Mouse (Mus musculus) urinary bladder, adult 18-20 months (tissue): Measurements from ENCODE around the gene Gm12216.

Source experiments
- DNase-seq, 2 experiments: peaks; one replicate each; pipeline ENCODE4 v3.0.0; 2022; ENCODE audit warnings: low spot score in 2 of 2, mixed read lengths in 2 of 2

Gene Gm12216

DNA sequence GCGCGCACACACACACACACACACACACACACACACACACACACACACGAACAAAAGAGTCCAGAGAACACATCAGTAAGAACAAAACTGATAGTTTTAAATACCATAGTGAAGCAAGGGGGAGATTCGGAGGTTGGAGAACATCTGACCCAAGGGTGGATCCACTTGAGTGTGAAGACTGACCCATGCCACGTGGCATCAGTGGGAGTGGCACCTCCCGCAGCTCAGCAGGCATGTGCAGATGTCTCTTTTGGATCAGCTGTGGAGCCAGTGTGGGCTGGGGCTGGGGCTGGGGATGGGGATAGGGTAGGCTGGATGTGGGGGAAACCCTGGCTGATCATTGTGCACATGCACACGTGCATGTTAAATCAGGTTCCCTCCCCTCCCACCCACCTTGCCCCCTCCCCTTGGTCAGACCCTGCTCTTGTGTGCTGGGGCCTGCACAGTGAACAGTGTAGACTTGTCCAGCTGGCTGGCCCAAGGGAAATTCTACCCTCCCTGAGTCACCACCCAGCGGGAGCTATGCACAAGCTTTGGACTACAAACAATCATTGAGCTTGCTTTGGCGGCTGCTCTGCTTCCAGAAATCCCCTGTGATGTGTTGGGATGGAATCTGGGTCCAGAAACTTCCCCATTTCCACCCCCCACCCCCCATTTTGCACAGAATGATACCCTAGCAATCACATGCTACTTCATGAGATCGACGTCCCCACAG, 37.7 kb downstream of the Gm12216 start:
- DNase-seq, result no peak

DNA sequence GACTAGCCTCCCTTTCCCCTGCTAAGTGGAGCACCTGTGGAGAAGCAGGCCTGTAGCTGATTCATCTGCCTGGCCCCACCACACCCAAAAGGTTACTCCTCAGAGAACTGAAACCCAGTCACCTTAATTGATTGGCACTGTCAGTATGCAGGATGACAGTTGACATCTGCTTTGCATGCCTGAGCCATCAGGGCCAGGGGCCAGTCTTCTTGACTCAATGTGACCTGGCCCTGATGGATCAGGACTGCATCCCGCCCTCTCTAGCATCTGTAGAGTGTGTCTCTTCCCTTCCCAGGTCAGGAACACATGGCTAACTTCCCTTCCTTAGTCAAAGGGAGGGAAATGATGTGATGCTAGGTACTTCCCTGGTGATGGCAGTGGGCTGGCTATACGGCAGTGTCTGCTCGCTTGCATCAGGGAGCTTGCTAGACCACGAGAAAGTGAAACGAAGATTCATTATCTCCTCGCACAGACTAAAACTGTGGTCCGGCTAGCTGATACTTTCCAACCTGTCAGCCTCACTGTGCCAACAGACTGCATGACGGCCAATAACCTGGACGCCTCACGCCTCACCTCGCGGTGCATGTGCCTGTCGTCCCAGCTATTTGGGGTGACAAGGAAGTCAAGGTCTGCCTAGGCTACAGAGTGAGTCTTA, 38.4 kb downstream of the Gm12216 start:
- no peak for DNase-seq

DNA sequence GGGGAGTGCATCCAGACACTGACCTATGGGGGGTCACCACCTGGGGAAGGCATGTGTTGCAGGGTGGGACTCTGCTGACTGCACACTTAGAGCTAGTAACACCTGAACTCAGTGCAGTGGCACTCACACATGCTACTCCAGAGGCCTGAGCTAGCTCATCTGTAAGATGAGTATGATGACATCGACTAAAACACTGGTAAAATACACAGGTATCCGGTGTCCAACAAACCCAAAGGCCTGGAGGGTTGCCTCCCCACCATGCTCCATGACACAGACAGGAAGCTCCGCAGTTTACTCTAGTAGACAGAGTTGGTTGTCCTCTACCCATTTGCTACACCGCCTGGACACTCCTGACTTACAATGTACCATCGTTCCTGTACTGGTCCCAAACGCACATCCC, 39.5 kb downstream of the Gm12216 start:
- no peak for DNase-seq

DNA sequence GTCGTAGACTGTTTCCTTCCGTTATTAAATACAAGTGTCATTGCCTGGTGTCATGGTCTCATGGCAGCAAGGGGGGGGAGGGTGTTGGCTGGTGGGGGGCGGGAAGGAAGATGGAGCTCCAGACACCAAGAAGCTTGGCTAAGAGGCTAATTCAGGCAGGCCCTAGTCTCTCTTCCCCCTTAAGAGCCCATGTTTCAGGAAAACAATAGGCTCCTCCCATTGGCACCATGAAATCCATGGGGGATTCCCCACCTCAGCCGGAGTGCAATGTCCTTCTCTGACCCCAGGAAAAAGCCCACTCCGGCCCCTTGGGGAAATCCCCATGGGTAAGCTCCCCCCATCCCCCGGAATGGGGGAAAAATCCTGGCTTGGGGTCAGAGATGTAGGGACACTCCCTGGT, 40.3 kb downstream of the Gm12216 start:
- DNase-seq, result no peak

DNA sequence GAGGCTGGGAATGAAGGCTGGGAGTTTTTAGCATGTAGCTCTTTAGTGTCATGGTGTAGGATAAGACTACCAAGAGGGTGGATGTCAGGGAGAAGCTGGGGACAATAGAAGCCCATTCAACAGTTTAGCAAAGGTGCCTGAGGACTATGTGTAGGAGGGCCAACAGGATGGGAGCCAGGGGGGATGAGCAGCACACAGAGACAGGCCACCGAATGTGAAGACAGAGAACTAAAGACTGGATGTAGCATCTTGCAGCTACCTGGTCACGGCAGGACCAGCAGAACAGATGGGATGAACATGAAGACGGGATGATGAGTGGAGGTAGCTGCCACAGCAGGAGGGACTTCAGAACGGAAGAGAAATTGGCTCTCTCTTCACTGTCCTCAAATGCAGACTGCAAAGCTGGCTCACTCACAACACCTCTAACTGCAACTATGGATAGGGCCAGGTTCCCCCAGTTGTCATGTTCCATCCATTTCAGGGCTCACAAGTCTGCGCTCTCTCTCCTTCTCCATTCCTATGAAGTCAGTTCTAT, 42.1 kb downstream of the Gm12216 start:
- no peak for DNase-seq

DNA sequence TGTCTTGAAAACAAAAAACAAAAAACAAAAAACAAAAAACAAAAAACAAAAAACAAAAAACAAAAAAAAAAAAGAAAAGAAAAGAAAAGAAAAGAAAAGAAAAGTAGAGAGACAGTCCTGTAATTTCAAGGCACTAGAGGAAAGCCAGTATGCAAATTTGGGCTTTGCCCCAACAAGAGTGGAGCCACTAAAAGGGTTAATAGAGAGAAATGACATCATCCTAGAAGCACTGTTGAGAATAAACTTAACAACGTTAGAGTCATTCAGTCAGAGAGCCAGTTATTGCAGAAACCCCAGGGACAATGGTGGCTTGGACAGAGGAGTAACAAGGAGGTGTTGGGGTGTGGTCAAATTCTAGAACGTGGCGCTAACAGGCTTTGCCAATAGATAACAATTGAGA, 44.2 kb downstream of the Gm12216 start:
- DNase-seq, result no peak

DNA sequence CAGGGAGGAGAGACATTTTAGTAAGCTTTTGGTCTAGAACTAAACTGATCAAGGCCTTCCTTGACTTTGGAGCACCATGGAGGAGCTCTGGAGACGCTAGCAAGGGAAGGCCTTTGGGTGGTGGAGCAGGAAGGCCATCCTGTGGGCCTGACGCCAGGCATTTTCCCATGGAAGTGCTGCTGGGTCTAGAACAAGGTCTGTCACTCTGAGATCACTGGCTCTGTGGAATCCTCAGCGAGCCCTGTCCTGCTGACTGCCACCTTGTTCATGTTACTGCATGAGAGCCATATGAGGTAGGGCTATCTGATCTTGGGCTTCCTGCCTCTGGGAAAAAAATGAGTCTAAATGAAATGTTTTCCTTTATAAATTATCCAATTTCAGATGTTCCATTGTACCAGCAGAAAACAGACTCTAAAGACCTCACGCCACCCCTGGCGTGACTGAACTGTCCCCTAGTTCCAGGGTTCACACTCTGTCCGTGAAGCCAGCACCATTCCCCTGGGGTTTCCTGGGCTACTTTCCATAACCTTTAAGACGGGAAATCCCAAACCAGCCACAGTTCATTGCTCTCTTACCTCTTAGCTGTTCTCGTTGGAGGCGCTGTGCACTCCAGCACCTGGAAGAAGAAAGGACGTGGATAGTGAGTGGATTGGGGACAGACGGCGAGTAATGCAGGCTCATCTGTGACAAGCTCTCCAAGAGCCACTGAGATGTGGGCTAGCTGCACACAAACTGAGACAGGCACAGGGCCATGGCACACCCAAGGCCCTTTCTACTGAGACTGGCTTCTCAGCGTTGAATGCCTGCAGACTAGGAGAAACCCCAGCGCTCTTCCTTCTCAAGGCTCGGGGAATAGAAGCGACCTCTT, 45.8 kb downstream of the Gm12216 start:
- DNase-seq, result no peak

DNA sequence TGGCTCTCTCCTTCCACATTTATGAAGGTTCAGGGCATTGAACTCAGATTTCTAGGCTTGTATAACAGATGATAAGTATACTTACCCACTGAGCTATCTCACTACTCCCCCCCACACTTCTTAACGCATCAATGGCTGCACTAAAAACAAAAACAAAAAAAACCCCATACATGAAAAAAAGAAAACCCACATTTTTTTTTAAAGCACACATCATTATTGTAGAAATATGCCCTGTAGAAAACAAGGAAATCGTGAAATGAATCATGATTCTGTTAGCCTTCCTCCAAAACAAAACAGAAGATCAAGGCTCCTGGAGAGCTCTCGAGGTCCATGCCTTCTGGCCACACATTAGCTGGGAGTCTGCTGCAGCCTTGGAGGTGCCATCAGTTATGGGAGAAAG, 47.7 kb downstream of the Gm12216 start:
- no peak for DNase-seq

DNA sequence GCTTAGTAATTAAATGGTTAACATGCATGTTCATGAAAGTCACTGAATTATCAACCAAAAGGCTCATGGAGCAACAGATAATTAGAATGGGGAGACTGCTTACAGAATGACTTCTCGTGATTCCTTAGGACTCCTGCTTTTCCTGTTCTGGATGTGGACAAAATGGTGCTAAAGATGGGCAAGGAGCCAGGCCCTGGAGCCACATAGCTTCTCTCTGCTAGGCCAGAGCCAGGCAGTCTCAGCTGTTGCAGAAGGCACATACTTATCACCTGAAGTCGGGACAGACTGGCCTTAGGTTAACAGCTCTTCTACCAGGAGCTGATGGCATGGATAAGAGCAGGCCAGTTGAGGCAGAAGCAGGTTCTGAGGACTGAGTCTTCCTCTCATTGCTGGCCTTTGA, 48.3 kb downstream of the Gm12216 start:
- DNase-seq, result no peak

DNA sequence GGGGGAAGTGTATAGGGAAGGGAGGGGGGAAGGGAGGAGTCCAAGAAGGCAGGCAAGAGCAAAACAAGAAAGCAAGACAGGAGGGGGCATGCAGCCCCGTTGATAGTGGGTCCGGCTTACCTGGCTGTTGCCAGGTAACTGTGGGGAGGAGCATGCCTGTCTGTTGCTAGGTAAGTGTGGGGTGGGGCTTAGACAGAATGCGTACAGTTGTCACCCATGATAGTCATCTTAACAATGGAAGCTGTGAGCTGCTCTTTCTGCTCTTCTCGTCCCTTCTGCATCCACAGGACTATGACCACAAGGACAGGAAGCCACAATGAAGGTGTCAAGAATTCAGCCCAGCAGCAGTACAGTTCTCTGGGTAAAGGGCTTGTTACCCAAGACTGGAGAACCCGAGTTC, 48.9 kb downstream of the Gm12216 start:
- DNase-seq, result no peak

DNA sequence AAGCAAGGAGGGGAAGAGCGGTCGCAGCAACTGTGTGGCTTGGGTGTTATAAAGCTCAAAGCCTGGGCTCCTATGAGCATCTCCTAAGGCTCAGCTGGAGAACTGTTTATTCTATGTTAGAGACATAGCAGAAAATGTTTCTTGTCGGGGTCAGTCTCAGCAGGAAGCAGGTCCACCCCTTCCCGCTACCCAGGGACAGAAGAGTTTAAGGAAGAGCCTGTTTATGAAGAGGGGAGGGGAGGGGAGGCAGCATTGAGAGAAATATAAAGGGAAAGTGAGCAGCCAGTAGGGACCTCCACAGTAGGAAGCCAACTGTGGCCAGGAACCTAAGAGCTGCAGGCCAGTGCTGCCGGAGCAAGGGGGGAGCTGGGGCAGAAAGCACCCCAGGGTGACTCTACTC, 49.7 kb downstream of the Gm12216 start:
- no peak for DNase-seq

DNA sequence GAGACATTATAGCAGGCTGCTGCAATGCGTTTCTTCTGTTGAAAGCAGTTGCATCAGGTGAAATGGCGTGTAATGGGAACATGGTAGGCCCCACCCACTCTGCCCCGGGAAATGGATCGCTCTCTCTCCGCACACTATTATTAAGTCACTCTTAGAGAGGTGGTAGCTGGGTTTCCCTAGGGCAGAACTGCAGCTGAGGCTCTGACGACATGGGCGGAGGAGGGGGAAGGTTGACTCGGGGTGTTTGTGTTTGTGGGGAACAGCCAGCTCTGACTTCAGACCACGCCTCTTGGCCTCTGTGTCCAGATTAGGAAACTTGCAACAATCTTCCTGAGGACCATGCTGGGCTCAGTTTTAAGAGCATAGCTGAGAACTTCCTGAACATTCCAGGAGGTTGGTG, 53.3 kb downstream of the Gm12216 start:
- DNase-seq, result peak; percentile 21 to 71

DNA sequence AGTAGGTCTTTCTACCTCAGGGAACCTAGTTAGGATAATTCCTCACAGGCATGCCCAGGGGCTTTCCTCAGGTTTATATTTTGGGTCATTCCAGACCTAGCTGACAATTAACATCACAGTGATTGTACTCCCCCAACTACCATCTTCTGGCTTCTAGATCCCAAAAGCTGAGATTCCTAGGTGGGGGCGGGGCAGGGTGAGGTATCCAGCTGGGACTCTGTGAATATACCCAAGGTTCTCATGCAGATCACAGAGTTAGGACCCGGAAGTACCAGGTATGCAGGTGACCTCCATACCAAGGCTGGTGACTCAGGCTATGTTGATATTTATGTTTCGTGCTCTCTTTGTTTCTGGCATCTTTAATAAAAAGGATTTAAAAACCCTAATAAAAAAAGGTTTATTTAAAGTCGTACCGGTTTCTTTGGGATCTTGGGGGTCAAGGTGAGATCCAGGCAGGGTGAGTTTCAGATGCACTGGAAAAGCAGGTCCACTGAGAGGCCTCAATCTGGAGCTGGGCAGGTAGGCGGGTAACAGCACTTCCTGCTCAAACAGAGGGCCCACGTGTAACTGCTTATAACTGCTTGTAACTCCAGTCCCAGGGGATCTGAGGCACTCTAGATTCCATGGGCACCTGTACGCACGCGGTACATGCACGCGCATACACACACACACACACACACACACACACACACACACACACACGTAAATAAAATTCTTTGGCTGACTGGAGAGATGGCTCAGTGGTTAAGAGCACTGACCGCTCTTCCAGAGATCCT, 54.3 kb downstream of the Gm12216 start:
- no peak for DNase-seq

DNA sequence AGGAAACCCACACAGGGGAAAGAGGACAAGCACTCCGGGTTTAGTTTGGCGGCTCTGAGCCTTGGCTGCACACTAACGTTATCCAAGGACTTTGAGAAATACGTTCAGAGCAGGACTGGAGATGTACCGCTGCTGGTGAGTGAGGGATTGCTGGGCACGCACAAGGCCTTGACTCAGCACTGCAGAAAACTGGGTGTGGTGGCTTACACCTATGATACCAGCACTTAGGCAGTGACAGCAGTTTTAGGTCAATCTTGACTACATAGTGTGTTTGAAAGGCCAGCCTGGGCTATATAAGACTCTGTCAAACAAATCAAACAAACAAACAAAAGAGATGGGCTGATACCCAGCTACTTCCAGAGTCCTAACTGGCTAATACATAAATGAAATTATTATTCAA, 55.6 kb downstream of the Gm12216 start:
- no peak for DNase-seq

DNA sequence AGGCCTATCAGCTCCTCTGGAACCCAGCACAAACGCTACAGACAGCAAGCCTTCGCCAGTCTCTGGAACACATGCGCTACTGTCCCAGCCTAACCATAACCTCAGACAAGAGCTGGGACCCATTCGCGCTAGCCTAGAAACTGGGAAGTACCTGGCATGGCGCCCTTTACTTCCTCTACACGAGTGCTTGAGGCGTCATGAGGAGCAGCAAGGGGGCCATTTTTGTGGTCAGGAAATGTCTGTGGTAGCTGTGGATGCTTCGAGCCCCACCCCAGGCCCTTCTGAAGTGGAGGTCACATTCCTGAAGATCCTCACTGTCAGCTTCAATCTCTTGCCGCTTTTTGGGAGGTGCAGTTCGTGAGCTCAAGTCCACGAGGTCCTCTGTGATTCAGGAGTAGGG, 56.0 kb downstream of the Gm12216 start:
- no peak for DNase-seq

DNA sequence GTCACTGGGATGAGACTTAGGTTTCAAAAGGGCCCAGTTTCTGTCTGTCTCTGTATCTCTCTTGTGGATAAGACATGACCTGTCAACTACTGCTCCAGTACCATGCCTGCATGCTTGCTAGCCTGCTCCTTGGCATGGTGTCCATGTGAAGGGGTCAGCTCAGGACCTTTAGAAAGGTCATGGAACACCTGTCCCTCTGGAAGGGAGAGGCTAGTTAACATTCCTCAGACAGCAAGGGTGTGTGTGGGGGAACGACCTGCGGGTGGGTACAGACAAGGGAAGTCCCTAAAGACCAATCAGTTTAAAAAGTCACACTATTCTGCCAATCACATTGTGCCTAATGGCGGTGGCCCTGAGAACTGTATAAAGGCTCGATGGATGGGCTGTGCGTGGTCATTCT, 58.1 kb downstream of the Gm12216 start:
- no peak for DNase-seq

DNA sequence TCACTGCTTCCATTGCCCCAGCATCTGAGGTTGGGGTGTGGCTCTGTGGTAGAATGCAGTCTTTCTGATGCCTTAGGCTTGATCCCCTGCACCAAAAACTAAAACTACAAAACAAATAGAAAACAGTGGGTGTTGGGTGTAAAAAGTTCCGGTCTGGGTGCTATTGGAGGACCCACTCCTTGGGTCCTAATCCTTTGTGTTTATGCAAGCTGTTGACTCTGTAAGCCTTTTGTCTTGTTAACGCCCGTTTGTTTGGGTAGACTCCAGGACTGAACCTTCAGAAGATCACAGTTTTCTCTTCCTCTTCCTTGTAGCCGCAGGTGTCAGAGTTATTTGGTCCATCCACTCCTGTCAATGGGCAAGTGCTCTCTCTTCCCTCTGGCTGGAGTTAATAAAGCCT, 59.0 kb downstream of the Gm12216 start:
- DNase-seq, result no peak

DNA sequence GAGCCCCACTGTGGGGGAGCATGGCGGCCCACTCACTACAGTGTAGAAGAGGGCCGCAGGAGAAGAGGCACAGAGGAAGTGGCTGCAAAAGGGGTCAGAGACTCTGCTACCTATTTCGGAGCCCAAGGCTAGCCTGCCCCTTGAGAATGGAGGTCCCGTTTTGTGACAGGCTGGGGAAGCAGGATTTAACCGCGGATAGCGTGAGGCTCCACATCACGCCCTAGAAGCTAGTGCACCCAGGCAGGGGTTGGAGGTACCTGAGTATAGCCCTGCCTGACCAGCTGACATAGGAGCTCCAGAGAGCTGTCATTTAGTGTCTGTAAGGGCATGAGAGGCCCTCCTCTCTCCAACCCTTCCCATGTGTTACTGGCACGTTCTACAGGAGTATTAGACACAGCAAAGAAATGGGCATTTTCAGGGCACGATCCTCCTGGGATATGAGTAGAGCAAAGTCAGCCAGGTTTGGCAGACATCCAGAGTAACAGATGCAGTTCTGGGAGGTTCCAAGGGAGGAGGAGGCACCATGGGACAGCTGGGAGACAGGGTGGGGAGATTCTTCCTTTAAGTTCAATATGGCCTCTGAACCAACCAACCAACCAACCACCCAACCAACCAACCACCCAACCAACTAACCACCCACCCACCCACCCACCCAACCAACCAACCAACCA, 60.9 kb downstream of the Gm12216 start:
- DNase-seq, result no peak

DNA sequence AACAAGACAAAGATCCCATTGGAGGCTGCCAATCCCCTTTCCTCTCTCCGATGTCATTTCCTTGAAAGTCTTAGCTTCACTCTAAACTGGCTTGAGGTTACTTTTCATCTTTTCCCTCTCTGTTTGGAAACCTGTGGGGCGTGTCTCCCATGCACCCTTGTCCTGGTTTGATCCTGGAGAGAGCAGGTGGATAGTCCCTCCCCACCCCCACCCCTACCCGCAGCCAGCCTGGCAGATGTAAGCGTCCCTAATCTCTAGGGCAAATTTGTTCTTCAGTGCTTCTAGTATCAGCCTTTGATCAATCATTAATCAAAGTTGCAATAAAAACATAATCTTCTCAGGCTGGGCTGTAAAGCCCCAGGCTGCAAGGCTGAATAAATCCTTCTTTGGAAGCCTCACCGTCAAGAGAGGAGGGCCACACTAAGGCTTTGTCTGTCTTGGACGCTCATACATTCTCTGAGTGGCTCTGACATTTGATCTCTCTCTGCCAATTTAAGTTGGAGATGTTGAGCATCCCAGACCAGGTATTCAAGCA, 61.6 kb downstream of the Gm12216 start:
- DNase-seq, result no peak

DNA sequence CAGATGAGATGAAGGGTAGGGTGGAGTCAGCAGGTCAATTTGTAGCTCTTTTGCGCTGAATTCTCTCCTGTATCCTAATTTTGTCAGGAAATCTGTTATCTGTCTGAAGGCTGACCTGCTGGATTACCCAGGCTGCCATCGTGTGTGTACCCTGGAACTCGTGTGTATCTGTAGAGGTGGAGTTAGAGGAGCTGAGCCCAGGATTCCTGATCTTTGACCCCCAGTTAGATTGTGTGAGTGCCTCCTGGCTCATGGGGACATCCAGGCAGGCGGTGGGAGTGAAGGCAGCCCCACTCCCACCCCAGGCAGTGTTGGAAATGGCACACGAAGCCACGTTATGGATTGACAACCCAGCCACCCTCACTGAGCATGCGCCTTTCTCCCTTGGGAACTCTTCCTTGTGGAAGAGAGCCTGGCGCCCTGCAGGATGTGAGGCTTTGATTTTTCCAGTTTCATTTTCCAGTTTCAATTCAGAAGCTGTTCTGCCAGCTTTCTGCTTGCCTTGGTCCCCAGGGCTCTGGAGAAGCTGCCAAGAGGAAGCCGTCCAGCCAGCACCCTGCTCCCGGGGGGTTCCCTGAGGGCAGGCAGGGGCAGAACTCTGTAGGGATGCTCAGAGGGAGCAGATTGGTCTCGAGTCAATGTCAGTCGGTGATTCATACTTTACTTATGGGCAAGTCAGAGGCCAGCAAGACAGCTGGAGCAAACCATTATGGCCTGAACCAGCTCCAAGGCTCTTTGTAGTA, 62.5 kb downstream of the Gm12216 start:
- peak in 1 of 2 experiments; percentile 29 for DNase-seq
